Mouse (Mus musculus): ENCODE results near the gene Pcmt1.

The Pcmt1 gene

GRCm38 (mm10) chr10:7680731-7681301 is at the start of gene Pcmt1, which contains the start of gene Lats1:
Gene Pcmt1 (minus strand): TSS chr10:7681136.
Gene Lats1 (plus strand): TSS chr10:7681214.
- peak; percentile 35 for DNase-seq (ENCODE audit: low read depth)

GRCm38 (mm10) chr10:7727011-7727410 is 46.1 kb upstream of the Pcmt1 start:
- DNase-seq (ENCODE audit: low read depth) = no peak

- no peak for DNase-seq (ENCODE audit: low read depth)
Observed at GRCm38 (mm10) chr10:7726501-7726812, 45.5 kb upstream of the Pcmt1 start.

- DNase-seq (ENCODE audit: low read depth) = peak; percentile 84
Observed at GRCm38 (mm10) chr10:7725751-7726500, 45.0 kb upstream of the Pcmt1 start, which contains the start of gene Katna1. Gene Katna1 (plus strand): TSS chr10:7726000.

- no peak for DNase-seq (ENCODE audit: low read depth)
Observed at GRCm38 (mm10) chr10:7715056-7715455, 34.1 kb upstream of the Pcmt1 start.

GRCm38 (mm10) chr10:7712506-7712905 is 31.6 kb upstream of the Pcmt1 start:
- no peak for DNase-seq (ENCODE audit: low read depth)

GRCm38 (mm10) chr10:7710121-7710520 is 29.2 kb upstream of the Pcmt1 start:
- no peak for DNase-seq (ENCODE audit: low read depth)

GRCm38 (mm10) chr10:7702586-7702985 is 21.6 kb upstream of the Pcmt1 start:
- no peak for DNase-seq (ENCODE audit: low read depth)

GRCm38 (mm10) chr10:7700120-7700519 is 19.2 kb upstream of the Pcmt1 start:
- DNase-seq (ENCODE audit: low read depth) = no peak

- DNase-seq (ENCODE audit: low read depth) = no peak
Observed at GRCm38 (mm10) chr10:7695286-7695685, 14.3 kb upstream of the Pcmt1 start.

GRCm38 (mm10) chr10:7686902-7687301 is 6.0 kb upstream of the Pcmt1 start:
- no peak for DNase-seq (ENCODE audit: low read depth)

- no peak for DNase-seq (ENCODE audit: low read depth)
Observed at GRCm38 (mm10) chr10:7682249-7682648, 1.3 kb upstream of the Pcmt1 start.

GRCm38 (mm10) chr10:7681343-7682025 is 548 bp upstream of the Pcmt1 start:
- peak; percentile 53 for DNase-seq (ENCODE audit: low read depth)

- no peak for DNase-seq (ENCODE audit: low read depth)
Observed at GRCm38 (mm10) chr10:7673673-7674072, 7.3 kb downstream of the Pcmt1 start.

GRCm38 (mm10) chr10:7667342-7667802 is 13.6 kb downstream of the Pcmt1 start, which contains the start of gene Nup43:
Gene Nup43 (plus strand): TSS chr10:7667503.
- peak; percentile 73 for DNase-seq (ENCODE audit: low read depth)

GRCm38 (mm10) chr10:7664889-7665288 is 16.0 kb downstream of the Pcmt1 start:
- no peak for DNase-seq (ENCODE audit: low read depth)

GRCm38 (mm10) chr10:7664027-7664526 is 16.9 kb downstream of the Pcmt1 start:
- no peak for DNase-seq (ENCODE audit: low read depth)

GRCm38 (mm10) chr10:7663159-7664026 is 17.5 kb downstream of the Pcmt1 start:
- peak; percentile 59 for DNase-seq (ENCODE audit: low read depth)

GRCm38 (mm10) chr10:7662471-7663141 is 18.3 kb downstream of the Pcmt1 start:
- DNase-seq (ENCODE audit: low read depth) = no peak

- no peak for DNase-seq (ENCODE audit: low read depth)
Observed at GRCm38 (mm10) chr10:7651057-7651456, 29.9 kb downstream of the Pcmt1 start.

- no peak for DNase-seq (ENCODE audit: low read depth)
Observed at GRCm38 (mm10) chr10:7649059-7649458, 31.9 kb downstream of the Pcmt1 start.
